Mouse (Mus musculus) cerebellum, adult 18-20 months (tissue): ENCODE data around the gene Lhx1.
A peak's percentile ranks its signal among the peaks of the same experiment; 100 is the strongest.

Experiments used
- DNase-seq, 2 experiments: peaks; one replicate each; pipeline ENCODE4 v3.0.0; 2021

The Lhx1 gene

GRCm38 (mm10) chr11:84524511-84525270 lies 644 bp downstream of the Lhx1 start:
- DNase-seq, result peak; percentile 74 to 77

- DNase-seq, result peak; percentile 60 to 73
Observed at GRCm38 (mm10) chr11:84523841-84524510, 1.4 kb downstream of the Lhx1 start.

- DNase-seq, result peak; percentile 66 to 71
Observed at GRCm38 (mm10) chr11:84523321-84523831, 2.0 kb downstream of the Lhx1 start.

- peak; percentile 91 for DNase-seq
Observed at GRCm38 (mm10) chr11:84522577-84523320, 2.6 kb downstream of the Lhx1 start.

- DNase-seq, result peak; percentile 34 to 63
Observed at GRCm38 (mm10) chr11:84521751-84522299, 3.5 kb downstream of the Lhx1 start.

GRCm38 (mm10) chr11:84521071-84521390 lies 4.3 kb downstream of the Lhx1 start:
- peak in 1 of 2 experiments; percentile 44 for DNase-seq

GRCm38 (mm10) chr11:84520269-84521070 lies 4.9 kb downstream of the Lhx1 start:
- peak in 1 of 2 experiments; percentile 50 for DNase-seq

GRCm38 (mm10) chr11:84519576-84520268 lies 5.6 kb downstream of the Lhx1 start:
- peak; percentile 22 to 48 for DNase-seq

- peak in 1 of 2 experiments; percentile 36 for DNase-seq
Observed at GRCm38 (mm10) chr11:84519036-84519435, 6.3 kb downstream of the Lhx1 start.

GRCm38 (mm10) chr11:84518261-84518660 lies 7.1 kb downstream of the Lhx1 start:
- DNase-seq, result no peak

- DNase-seq, result no peak
Observed at GRCm38 (mm10) chr11:84517431-84517830, 7.9 kb downstream of the Lhx1 start.

GRCm38 (mm10) chr11:84516501-84517240 lies 8.7 kb downstream of the Lhx1 start:
- DNase-seq, result no peak

GRCm38 (mm10) chr11:84513171-84514116 lies 11.9 kb downstream of the Lhx1 start, which contains the start of gene Aatf:
TSS of gene Aatf (minus strand) at chr11:84513522.
- peak; percentile 95 to 98 for DNase-seq

GRCm38 (mm10) chr11:84512031-84512430 lies 13.3 kb downstream of the Lhx1 start:
- no peak for DNase-seq

GRCm38 (mm10) chr11:84504296-84504695 lies 21.0 kb downstream of the Lhx1 start:
- no peak for DNase-seq

- DNase-seq, result peak; percentile 33 to 42
Observed at GRCm38 (mm10) chr11:84497944-84498343, 27.4 kb downstream of the Lhx1 start.

- DNase-seq, result no peak
Observed at GRCm38 (mm10) chr11:84496901-84497300, 28.4 kb downstream of the Lhx1 start.

- DNase-seq, result no peak
Observed at GRCm38 (mm10) chr11:84495774-84496173, 29.6 kb downstream of the Lhx1 start.

- DNase-seq, result no peak
Observed at GRCm38 (mm10) chr11:84481661-84482060, 43.7 kb downstream of the Lhx1 start.

- DNase-seq, result peak; percentile 8 to 25
Observed at GRCm38 (mm10) chr11:84480451-84480850, 44.9 kb downstream of the Lhx1 start.
